Mouse (Mus musculus) forebrain, embryonic 11.5 days (tissue): ENCODE measurements at regions not wholly inside any gene's neighbourhood (a gene's known extent, or its start where the extent isn't known, plus 50 kb on each side); places are given as distances from the start of the nearest gene placed in this dataset.

Experiments
- ATAC-seq: fragments of 200-750 bp; cut with Nextera tagmentation; replicated peaks from 2 replicates; pipeline ENCODE4 v1.8.0; 2017; ENCODE audit warnings: moderate TSS enrichment; ENCODE audit not compliant: low FRiP score
- DNase-seq: peaks from one replicate; pipeline ENCODE4 v3.0.0-alpha.2; 2017; ENCODE audit warnings: low spot score
- H3K27ac ChIP-seq: fragments of 300-500 bp; sonication (generic); 2 replicates; pipeline ENCODE4 v1.5.1; 2014; ENCODE audit warnings: low read depth, low read length
- H3K27me3 ChIP-seq: fragments of 300-500 bp; sonication (generic); 2 replicates; pipeline ENCODE4 v1.6.1; 2014; ENCODE audit warnings: mild to moderate bottlenecking, low read length, mixed read lengths; ENCODE audit not compliant: control insufficient read depth, insufficient read depth
- H3K36me3 ChIP-seq: fragments of 300-500 bp; sonication (generic); 2 replicates; pipeline ENCODE4 v1.6.1; 2014; ENCODE audit warnings: mild to moderate bottlenecking, low read length, moderate library complexity, mixed read lengths; ENCODE audit not compliant: control insufficient read depth, insufficient read depth
- H3K4me1 ChIP-seq: fragments of 300-500 bp; sonication (generic); replicated peaks from 2 replicates; pipeline ENCODE4 v1.6.1; 2014; ENCODE audit warnings: low read length, mixed read lengths; ENCODE audit not compliant: control insufficient read depth, insufficient read depth
- H3K4me2 ChIP-seq: fragments of 300-500 bp; sonication (generic); 2 replicates; pipeline ENCODE4 v1.6.1; 2014; ENCODE audit warnings: low read depth, mild to moderate bottlenecking, low read length, moderate library complexity, mixed read lengths; ENCODE audit not compliant: severe bottlenecking
- H3K4me3 ChIP-seq: fragments of 300-500 bp; sonication (generic); 2 replicates; pipeline ENCODE4 v1.5.1; 2014; ENCODE audit warnings: low read depth, low read length
- H3K9ac ChIP-seq: fragments of 300-500 bp; sonication (generic); 2 replicates; pipeline ENCODE4 v1.6.1; 2014; ENCODE audit warnings: low read length
- H3K9me3 ChIP-seq: fragments of 300-500 bp; sonication (generic); 2 replicates; pipeline ENCODE4 v1.6.1; 2016; ENCODE audit warnings: low read length, mixed read lengths; ENCODE audit not compliant: control insufficient read depth
- WGBS: fragments of 180-500 bp; shearing (Covaris S2); extraction: QIAGEN DNeasy Blood & Tissue Kit; methylation state at CpG from one replicate; pipeline ENCODE4 v1.1.7; 2014; 5-methylcytosine and 5-hydroxymethylcytosine counted together

DNA sequence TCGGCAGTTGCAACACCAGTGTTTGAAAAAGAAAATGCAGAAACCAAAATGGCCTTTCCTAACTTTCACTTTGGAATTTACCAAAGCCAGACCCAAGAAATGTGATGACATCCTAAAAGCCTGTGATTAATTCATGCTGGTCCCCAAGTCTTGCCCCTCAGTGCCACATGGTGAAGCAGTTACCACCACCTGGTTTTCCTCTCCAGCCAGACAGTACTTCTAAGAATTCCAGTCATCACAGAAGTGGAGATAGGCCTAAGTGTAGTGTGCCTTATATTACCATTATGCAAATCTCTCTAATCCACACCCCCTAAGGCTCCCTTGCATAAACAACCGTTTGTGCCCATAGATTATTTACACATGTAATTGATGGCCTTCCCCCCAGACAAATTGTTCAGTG, 311.0 kb downstream of the Cxcl12 start:
- no peaks in the 10 kb centered on the region for H3K36me3 ChIP-seq
- H3K9me3 ChIP-seq, result no peaks in the 10 kb centered on the region
- no peak overlapping the region for H3K27ac ChIP-seq
- H3K9ac ChIP-seq, result no peak overlapping the region
- H3K27me3 ChIP-seq, result no peaks in the 10 kb centered on the region
- no peak overlapping the region for H3K4me3 ChIP-seq
- DNase-seq (no peak), ATAC-seq (no peak)
- no peaks in the 10 kb centered on the region for H3K4me1 ChIP-seq
- H3K4me2 ChIP-seq, result no peak overlapping the region
- WGBS, result 66% methylated on average over 2 of the region's 2 CpGs

DNA sequence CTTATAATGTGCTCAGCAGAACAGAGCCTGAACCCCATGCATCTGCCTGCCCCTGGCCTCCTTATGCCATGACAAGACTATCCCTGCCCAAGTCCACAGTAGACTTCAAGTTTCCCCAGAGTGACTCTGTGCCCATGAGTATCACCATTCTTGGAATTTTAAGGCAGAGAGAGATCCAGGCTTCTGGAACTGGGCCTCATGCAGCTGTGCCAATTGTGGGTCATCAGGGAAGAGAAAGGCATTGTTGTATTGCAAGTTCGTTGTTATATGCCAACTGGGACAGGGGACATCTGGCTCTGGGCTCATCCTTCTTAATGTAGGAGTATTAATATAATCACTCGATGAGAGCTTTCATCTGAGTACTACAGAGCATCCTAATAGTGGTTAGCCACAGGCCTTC, 312.1 kb downstream of the Cxcl12 start:
- no peak for DNase-seq
- no peaks in the 10 kb centered on the region for H3K4me1 ChIP-seq
- no peak overlapping the region for H3K9ac ChIP-seq
- ATAC-seq, result no peak
- no peak overlapping the region for H3K27ac ChIP-seq
- H3K4me3 ChIP-seq, result no peak overlapping the region
- no peaks in the 10 kb centered on the region for H3K27me3 ChIP-seq
- no peak overlapping the region for H3K4me2 ChIP-seq
- no peaks in the 10 kb centered on the region for H3K36me3 ChIP-seq
- WGBS, result 91% methylated on average over 2 of the region's 2 CpGs
- no peaks in the 10 kb centered on the region for H3K9me3 ChIP-seq

DNA sequence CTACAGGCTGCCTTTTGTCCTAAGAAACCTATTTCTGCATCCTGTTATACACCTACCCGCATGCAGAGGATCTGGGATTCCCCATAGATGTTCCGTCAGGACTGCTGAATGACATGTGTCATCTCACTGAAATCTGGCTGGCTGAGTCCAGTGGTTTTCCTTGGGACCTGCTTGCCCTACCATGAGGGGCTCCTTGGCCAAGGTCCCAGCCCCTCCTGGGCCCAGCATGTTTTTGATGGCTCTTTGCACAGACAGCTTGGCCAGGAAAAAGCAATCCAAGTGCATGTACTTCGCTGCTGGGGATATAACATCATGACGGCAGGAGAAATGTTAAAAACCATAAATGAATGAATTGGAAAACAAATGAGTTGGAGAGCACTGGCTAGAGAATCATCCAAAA, 320.8 kb downstream of the Cxcl12 start:
- WGBS, result 90% methylated on average over 4 of the region's 4 CpGs

DNA sequence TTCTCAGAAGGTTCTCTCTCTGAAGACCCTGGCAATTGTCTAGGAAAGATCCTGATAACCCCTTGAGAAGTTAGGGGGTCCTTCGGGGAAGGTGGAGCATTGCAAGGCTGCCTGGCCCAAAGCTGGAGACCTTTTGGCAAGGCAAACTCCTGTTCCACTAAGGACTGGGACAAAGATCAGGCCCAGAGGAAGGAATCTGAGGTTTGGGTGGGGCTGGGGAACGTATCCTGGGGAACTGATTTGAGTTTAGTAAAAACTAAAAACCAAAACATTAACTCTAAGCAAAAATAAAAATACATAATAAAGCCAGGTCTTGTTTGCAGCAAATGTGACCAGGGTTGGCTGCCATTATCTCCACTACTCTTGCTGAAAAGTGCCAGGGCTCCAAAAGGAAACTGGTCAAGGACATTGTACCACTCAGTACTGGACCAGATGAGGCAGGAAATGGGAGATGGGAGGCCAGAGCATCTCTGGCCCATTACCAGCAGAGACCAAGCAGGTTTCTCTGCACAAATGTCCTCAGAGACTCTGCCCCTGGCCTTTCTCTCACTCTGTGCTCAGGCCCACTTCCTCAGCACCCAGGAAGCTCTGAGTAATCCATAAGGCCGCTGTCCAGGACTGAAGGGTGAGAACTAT, 321.5 kb downstream of the Cxcl12 start:
- Histone ChIP-seq H3K9ac (no peak overlapping the region), H3K9me3 (no peaks in the 10 kb centered on the region), H3K27ac (no peak overlapping the region), H3K4me2 (no peak overlapping the region), H3K4me1 (no peaks in the 10 kb centered on the region), H3K4me3 (no peak overlapping the region), H3K36me3 (no peaks in the 10 kb centered on the region), H3K27me3 (no peaks in the 10 kb centered on the region)
- DNase-seq (no peak), ATAC-seq (no peak)
- 80% methylated on average over 3 of the region's 3 CpGs for WGBS

More for the DNA sequence above, 320.8 kb downstream of the Cxcl12 start:
- Histone ChIP-seq H3K4me3 (no peak overlapping the region), H3K9ac (no peak overlapping the region), H3K27me3 (no peaks in the 10 kb centered on the region), H3K4me1 (no peaks in the 10 kb centered on the region), H3K4me2 (no peak overlapping the region), H3K9me3 (no peaks in the 10 kb centered on the region), H3K27ac (no peak overlapping the region), H3K36me3 (no peaks in the 10 kb centered on the region)
- no peak for ATAC-seq
- DNase-seq, result no peak

DNA sequence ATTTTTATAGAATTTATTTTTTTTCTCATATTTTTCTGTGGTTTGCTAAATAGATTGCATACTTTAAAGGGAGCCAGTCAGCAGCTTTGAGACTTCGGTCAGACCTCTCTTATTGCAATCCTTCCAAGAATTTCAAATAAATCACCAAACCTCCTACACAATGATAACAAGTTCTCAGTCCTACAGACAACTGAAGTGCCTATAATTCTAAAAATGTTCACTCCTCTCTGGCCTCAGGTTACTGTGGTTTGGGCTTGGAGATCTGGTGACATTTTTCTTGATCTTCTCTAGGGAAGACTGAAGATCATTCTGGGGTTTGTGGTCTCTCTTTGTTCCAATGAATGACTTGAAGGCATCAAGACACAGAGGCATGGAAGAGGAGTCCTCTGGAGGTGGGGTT, 326.6 kb downstream of the Cxcl12 start:
- no peaks in the 10 kb centered on the region for H3K4me1 ChIP-seq
- 88% methylated on average over 1 of the region's 1 CpGs for WGBS
- no peak overlapping the region for H3K4me2 ChIP-seq

DNA sequence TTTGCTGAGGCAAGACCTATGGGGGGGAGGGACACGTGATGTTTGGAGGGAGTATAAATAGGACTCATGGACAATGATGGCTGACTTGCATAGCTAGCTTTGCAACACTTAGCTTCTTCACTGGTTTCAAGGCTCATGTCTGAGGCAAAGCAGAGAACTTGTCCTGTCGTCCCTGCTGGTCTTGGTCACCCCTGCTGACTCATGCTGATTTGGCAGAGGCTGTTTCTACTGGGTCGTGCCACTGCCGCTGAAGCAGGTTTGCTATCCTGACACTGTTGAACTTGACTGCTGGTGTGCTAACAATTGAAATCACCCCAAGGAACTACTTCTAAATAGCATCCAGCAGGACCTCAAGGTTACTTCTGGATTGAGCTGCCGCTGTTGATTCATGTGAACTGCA, 329.0 kb downstream of the Cxcl12 start:
- H3K4me3 ChIP-seq, result no peak overlapping the region
- no peak for DNase-seq
- no peaks in the 10 kb centered on the region for H3K9me3 ChIP-seq
- H3K4me2 ChIP-seq, result no peak overlapping the region
- 79% methylated on average over 5 of the region's 5 CpGs for WGBS
- no peaks in the 10 kb centered on the region for H3K36me3 ChIP-seq
- no peaks in the 10 kb centered on the region for H3K27me3 ChIP-seq
- no peak for ATAC-seq
- no peak overlapping the region for H3K27ac ChIP-seq
- H3K9ac ChIP-seq, result no peak overlapping the region
- no peaks in the 10 kb centered on the region for H3K4me1 ChIP-seq

More for the DNA sequence above, 326.6 kb downstream of the Cxcl12 start:
- H3K9ac ChIP-seq, result no peak overlapping the region
- ATAC-seq (no peak), DNase-seq (no peak)
- H3K27ac ChIP-seq, result no peak overlapping the region
- no peak overlapping the region for H3K4me3 ChIP-seq
- H3K36me3 ChIP-seq, result no peaks in the 10 kb centered on the region
- H3K9me3 ChIP-seq, result no peaks in the 10 kb centered on the region
- H3K27me3 ChIP-seq, result no peaks in the 10 kb centered on the region

DNA sequence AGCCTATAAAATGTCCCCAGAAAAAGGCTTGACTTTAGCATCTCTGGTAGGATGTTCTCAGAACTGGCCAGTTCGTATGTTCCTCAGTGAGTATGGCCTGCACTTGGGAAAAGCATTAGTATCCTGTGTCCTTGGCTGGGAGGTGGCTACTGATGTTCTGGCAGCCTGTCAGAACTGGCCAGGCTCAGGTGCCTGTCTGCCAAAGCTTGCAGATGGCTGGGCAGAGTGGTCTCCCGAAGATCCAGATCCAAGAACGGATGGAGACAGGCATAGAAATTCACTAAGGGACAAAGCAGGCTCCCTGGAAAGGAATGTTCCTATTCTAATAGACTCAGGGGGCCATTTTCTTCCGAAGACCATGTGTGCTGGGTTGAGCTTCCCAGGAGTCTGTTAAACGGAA, 329.6 kb downstream of the Cxcl12 start:
- Histone ChIP-seq H3K9me3 (no peaks in the 10 kb centered on the region), H3K27me3 (no peaks in the 10 kb centered on the region), H3K4me2 (no peak overlapping the region), H3K4me1 (no peaks in the 10 kb centered on the region), H3K4me3 (no peak overlapping the region), H3K27ac (no peak overlapping the region), H3K36me3 (no peaks in the 10 kb centered on the region), H3K9ac (no peak overlapping the region)
- no peak for ATAC-seq
- 91% methylated on average over 5 of the region's 5 CpGs for WGBS
- no peak for DNase-seq

DNA sequence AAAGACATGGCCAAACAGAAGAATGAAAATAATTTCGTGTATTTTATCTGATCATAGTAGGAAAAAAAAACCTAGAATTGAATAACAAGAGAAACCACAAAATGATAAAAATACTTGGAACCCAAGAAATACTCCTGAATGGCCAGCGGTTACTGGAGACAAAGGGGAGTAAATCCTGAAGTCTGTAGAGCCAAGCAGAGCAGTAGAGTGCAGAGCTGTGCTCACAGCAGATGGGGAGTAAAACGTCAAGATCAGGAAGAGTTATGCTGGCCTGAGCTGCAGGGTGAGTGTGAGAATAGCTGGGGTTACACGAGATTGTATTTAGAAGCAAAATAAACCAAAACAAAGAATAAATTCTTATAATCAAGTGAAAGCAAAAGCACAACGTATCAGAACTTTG, 334.0 kb downstream of the Cxcl12 start:
- H3K4me2 ChIP-seq, result no peak overlapping the region
- H3K4me1 ChIP-seq, result no peaks in the 10 kb centered on the region

DNA sequence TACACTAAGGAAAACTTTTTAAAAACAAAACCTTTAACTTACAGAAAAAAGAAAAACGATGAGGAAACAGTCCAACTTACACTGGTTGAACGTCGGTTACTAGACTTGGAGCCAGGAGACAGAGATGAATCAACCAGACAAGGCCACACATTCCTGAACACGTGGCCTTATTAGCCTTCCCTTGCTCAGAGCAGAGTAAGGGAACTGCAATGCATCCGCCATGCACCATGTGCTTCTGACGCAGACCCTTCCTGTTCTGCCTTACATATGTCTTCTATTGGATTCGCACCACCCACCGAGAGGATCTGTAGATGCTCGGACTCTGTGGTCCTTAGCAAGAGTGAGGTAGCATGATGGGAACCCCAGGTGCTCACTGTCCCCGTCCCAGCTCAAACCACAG, 336.2 kb upstream of the Zfp637 start:
- DNase-seq, result no peak
- H3K4me3 ChIP-seq, result no peak overlapping the region
- H3K36me3 ChIP-seq, result no peaks in the 10 kb centered on the region
- H3K9ac ChIP-seq, result no peak overlapping the region
- H3K4me1 ChIP-seq, result no peaks in the 10 kb centered on the region
- H3K27me3 ChIP-seq, result no peaks in the 10 kb centered on the region
- no peak overlapping the region for H3K27ac ChIP-seq
- H3K4me2 ChIP-seq, result no peak overlapping the region
- H3K9me3 ChIP-seq, result no peaks in the 10 kb centered on the region
- no peak for ATAC-seq
- WGBS, result 89% methylated on average over 10 of the region's 10 CpGs

More for the DNA sequence above, 334.0 kb downstream of the Cxcl12 start:
- no peak for ATAC-seq
- Histone ChIP-seq H3K4me3 (no peak overlapping the region), H3K9ac (no peak overlapping the region), H3K27ac (no peak overlapping the region), H3K36me3 (no peaks in the 10 kb centered on the region), H3K9me3 (no peaks in the 10 kb centered on the region), H3K27me3 (no peaks in the 10 kb centered on the region)
- DNase-seq, result no peak
- 75% methylated on average over 5 of the region's 5 CpGs for WGBS
